Mouse (Mus musculus) brown adipose tissue, adult 24 weeks (tissue): ENCODE data around the gene Scamp4. TPM values are rescaled to one million over a fixed set of nuclear protein-coding genes. Genes with fewer than 3 reads are reported as not detected.

Experiments
- H3K27ac ChIP-seq: fragments of 200-500 bp; replicated peaks from 2 replicates; pipeline ENCODE4 v1.5.1; 2012; ENCODE audit warnings: low read depth, mild to moderate bottlenecking, low read length
- H3K4me1 ChIP-seq: fragments of 200-500 bp; 2 replicates; pipeline ENCODE4 v1.6.1; 2012; ENCODE audit warnings: low read length, mixed read lengths; ENCODE audit not compliant: control insufficient read depth, insufficient read depth, insufficient read length
- H3K4me3 ChIP-seq: fragments of 200-500 bp; 2 replicates; pipeline ENCODE4 v1.5.1; 2012; ENCODE audit warnings: low read depth, mild to moderate bottlenecking, low read length, moderate library complexity; ENCODE audit not compliant: insufficient read depth
- polyA plus RNA-seq: library from polyadenylated mRNA; stranded (reverse); fragments of >200 nt; gene quantifications from 2 replicates; pipeline ENCODE4 v1.2.4, GENCODE M21; 2012; ENCODE audit not compliant: missing spikeins, insufficient read depth, insufficient read length

Scamp4 gene
- polyA plus RNA-seq, 1 experiment: 16.2 TPM

GRCm38 (mm10) chr10:80573944-80574343, 28.7 kb upstream of the Scamp4 start:
- Histone ChIP-seq H3K27ac (no peak overlapping the region), H3K4me3 (no peak overlapping the region), H3K4me1 (peaks cover 18% of the 10 kb centered on the region; the same call in 1 of the 2 replicates)

GRCm38 (mm10) chr10:80574896-80575295, 27.8 kb upstream of the Scamp4 start:
- H3K4me3 ChIP-seq: no peak overlapping the region
- H3K4me1 ChIP-seq: peaks cover 18% of the 10 kb centered on the region; the same call in 1 of the 2 replicates
- H3K27ac ChIP-seq: no peak overlapping the region

- H3K27ac ChIP-seq: no peak overlapping the region
- H3K4me3 ChIP-seq: peak overlapping the region; percentile 87
- H3K4me1 ChIP-seq: peaks cover 15% of the 10 kb centered on the region; the same call in 1 of the 2 replicates
Observed at GRCm38 (mm10) chr10:80575925-80576324, 26.7 kb upstream of the Scamp4 start.

GRCm38 (mm10) chr10:80576351-80577194, 26.1 kb upstream of the Scamp4 start:
- Histone ChIP-seq H3K4me3 (peak overlapping the region; percentile 87), H3K27ac (peak overlapping the region; percentile 80), H3K4me1 (peaks cover 8% of the 10 kb centered on the region; the same call in 1 of the 2 replicates)

GRCm38 (mm10) chr10:80577195-80578130, 25.2 kb upstream of the Scamp4 start, which contains the start of gene Klf16:
Gene Klf16, minus strand, starts transcription at chr10:80577321.
- Histone ChIP-seq H3K4me1 (0 out of 2 replicates have a peak, but pooled peaks cover 5% of the 10 kb centered on the region), H3K4me3 (peak within 1 kb of the TSS; percentile 92), H3K27ac (peak within 1 kb of the TSS; percentile 95)

- Histone ChIP-seq H3K4me1 (0 out of 2 replicates have a peak, but pooled peaks cover 5% of the 10 kb centered on the region), H3K4me3 (peak overlapping the region; percentile 92), H3K27ac (peak overlapping the region; percentile 85)
Observed at GRCm38 (mm10) chr10:80578131-80578750, 24.4 kb upstream of the Scamp4 start.

GRCm38 (mm10) chr10:80578911-80579310, 23.8 kb upstream of the Scamp4 start:
- Histone ChIP-seq H3K4me1 (peaks cover 8% of the 10 kb centered on the region; the same call in 1 of the 2 replicates), H3K27ac (peak overlapping the region; percentile 38), H3K4me3 (peak overlapping the region; percentile 92)

- Histone ChIP-seq H3K27ac (no peak overlapping the region), H3K4me1 (peaks cover 21% of the 10 kb centered on the region), H3K4me3 (no peak overlapping the region)
Observed at GRCm38 (mm10) chr10:80583047-80583446, 19.6 kb upstream of the Scamp4 start.

GRCm38 (mm10) chr10:80584045-80584488, 18.6 kb upstream of the Scamp4 start:
- Histone ChIP-seq H3K4me3 (peak overlapping the region; percentile 65; the same call in 1 of the 2 replicates), H3K4me1 (peaks cover 30% of the 10 kb centered on the region), H3K27ac (peak overlapping the region; percentile 61)

GRCm38 (mm10) chr10:80584642-80585552, 17.8 kb upstream of the Scamp4 start:
- Histone ChIP-seq H3K27ac (peak overlapping the region; percentile 61), H3K4me3 (peak overlapping the region; percentile 65), H3K4me1 (peaks cover 32% of the 10 kb centered on the region)

GRCm38 (mm10) chr10:80585581-80585980, 17.1 kb upstream of the Scamp4 start:
- peaks cover 32% of the 10 kb centered on the region for H3K4me1 ChIP-seq
- peak overlapping the region; percentile 97; the same call in 1 of the 2 replicates for H3K27ac ChIP-seq
- peak overlapping the region; percentile 65 for H3K4me3 ChIP-seq

- peak overlapping the region; percentile 97 for H3K27ac ChIP-seq
- peak overlapping the region; percentile 65 for H3K4me3 ChIP-seq
- peaks cover 32% of the 10 kb centered on the region for H3K4me1 ChIP-seq
Observed at GRCm38 (mm10) chr10:80586407-80587304, 16.0 kb upstream of the Scamp4 start.

GRCm38 (mm10) chr10:80587305-80587657, 15.4 kb upstream of the Scamp4 start:
- Histone ChIP-seq H3K27ac (peak overlapping the region; percentile 97), H3K4me3 (peak overlapping the region; percentile 65), H3K4me1 (peaks cover 32% of the 10 kb centered on the region)
